Mouse (Mus musculus): Measurements from ENCODE around the gene Greb1.
A peak's percentile ranks its signal among the peaks of the same experiment; 100 is the strongest.

Greb1 gene

GRCm38 (mm10) chr12:16805511-16805910 lies 4.8 kb upstream of the Greb1 start:
- DNase-seq (ENCODE audit: low read depth, low spot score), result peak; percentile 73

DNA sequence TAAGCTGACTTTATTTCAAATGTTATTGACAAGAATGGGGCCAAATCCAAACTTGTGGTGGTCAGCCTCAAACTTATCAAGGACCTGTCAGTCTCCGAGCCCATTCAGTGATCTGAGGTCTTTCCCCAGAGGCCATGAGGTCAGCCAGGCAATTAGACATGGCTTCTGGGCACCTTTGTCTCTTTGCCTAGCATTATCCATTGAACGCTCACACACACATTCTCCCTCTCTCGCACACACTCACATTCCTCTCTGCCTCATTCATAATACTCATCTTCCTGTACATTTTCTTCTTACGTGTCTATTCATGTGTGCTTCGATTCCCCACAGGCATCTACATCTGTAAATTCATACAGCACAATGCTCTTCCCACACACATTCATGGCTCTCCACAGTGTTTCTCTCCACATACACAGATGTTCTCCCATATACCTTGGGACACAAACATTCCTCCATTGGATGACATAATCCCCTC lies 3.3 kb upstream of the Greb1 start:
- DNase-seq (ENCODE audit: low read depth, low spot score), result no peak

DNA sequence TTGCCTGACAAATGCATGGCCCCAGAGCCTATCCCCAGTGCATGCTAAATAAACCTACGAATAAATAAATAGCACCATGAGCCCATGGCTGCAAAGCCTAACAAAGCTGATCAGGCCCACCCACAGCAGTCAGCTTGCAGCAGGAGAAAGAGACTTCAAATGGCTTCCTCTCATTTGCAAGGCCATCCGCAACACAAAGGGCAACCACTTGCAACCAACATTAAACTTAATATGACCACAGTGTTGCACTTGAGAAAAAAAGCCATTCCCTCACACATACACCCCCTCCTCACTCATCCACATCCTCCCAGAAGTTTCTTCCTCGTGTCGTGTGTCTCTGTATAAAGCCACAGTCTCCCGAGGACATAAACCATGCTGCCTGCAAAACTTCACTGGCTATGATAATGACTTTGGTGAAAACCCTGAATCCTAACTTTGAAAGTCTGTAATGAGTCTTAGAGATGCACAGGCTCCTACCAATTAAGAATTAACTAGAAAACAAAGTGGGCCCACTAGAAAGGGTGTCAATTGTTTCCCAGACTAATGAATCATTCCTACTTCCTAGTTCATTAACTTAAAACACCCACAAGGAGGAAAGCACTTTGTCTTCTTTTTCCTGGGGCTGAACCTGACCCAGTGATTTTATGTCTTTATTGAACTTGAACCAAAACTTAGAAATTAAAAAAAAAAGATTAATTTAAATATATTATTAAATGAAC lies 2.7 kb upstream of the Greb1 start:
- DNase-seq (ENCODE audit: low read depth, low spot score), result no peak

GRCm38 (mm10) chr12:16800959-16801315 lies 251 bp upstream of the Greb1 start:
- no peak for DNase-seq (ENCODE audit: low read depth, low spot score)

DNA sequence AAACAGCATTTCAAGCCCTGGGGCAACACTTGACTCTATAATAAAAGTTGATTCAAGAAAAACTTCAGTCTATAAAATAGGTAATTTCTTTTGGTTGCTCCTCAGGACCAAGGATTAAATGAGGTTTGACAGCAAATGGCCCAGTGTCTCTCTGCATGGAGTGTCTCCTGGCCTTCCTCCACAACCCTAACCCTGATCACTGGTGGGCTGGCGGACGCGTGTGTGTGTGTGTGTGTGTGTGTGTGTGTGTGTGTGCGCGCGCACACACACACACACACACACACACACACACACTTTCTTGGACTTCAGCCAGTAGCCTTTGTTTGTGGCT lies 793 bp downstream of the Greb1 start:
- DNase-seq (ENCODE audit: low read depth, low spot score), result no peak

- DNase-seq (ENCODE audit: low read depth, low spot score), result no peak
Observed at GRCm38 (mm10) chr12:16798894-16799293, 1.8 kb downstream of the Greb1 start.

DNA sequence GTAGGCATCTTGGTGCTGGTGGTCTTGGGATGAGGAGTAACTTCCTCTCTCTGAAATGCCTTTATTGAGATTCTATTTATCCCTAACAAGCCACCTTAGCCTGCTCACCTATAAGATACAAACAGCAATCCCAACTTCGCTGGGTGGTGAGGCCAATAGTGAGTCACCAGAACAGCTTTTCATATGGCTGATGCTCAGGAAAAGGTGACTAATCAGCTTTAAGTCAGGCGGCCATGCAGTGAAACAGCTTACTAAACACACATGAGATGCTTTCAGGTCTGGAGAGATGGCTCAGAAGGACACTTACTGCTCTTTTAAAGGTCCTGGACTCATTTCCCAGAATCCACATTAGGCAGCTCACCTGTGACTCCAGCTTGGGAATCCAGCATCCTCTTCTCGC lies 4.9 kb downstream of the Greb1 start:
- DNase-seq (ENCODE audit: low read depth, low spot score), result no peak

- DNase-seq (ENCODE audit: low read depth, low spot score), result no peak
Observed at GRCm38 (mm10) chr12:16793371-16793770, 7.3 kb downstream of the Greb1 start.

- no peak for DNase-seq (ENCODE audit: low read depth, low spot score)
Observed at GRCm38 (mm10) chr12:16790456-16790855, 10.2 kb downstream of the Greb1 start.

DNA sequence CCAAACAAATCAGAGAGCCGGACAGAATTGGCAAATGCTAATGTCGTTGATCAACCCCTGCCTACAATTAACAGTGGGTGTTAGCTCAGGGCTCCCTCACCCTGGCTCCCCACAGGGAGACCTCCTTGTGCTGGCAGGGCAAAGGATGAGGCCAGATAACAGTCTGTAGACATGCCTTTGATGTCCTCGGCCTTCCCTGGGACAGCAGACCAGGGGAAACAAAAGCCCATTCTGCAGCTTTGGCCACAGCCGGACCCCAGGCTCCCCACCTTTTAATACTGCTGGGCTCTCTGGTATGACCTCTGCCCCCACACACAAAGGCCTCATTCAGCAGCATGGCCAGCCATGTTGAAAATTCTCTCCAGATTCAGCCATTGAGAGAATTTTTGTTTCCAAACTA lies 10.9 kb downstream of the Greb1 start:
- DNase-seq (ENCODE audit: low read depth, low spot score), result no peak

GRCm38 (mm10) chr12:16789199-16789598 lies 11.5 kb downstream of the Greb1 start:
- DNase-seq (ENCODE audit: low read depth, low spot score), result no peak

DNA sequence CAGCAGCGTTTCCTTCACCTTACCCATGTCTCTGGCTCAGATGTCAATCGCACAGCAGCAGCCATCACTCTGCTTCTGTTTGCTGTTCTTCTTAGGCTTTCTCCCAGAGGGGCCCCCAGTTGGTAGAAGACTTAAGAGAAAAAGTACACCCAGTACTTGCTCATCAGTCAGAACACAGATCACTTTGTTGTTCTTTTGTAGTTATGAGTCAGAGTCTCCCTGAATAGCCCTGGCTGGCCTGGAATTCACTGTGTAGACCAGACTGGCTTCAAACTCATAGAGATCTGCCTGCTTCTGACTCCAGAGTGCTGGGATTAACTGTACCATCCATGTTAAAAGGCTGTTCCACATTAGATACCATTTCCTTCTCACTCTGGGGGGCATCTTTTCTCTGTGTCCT lies 12.1 kb downstream of the Greb1 start:
- DNase-seq (ENCODE audit: low read depth, low spot score), result no peak

- DNase-seq (ENCODE audit: low read depth, low spot score), result no peak
Observed at GRCm38 (mm10) chr12:16781034-16781746, 19.5 kb downstream of the Greb1 start.

DNA sequence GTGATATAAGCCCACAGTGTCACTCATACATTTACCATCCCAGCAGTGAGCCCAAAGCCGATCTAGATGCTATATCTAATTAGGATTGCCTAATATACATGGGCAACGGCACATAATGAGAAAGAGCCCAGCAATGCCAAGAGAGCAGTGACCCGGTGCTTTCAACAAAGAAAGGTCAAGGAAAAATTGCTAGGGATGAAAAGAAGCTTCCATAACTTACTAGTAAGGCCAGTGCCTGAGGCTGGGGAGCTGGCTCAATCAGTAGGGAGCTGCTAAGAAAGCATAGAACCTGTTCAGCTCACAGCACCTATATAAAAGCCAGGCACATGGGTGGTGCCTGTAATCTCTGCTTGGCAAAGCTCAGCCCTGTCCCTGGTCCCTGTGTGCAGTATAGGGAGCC lies 20.4 kb downstream of the Greb1 start:
- DNase-seq (ENCODE audit: low read depth, low spot score), result no peak

DNA sequence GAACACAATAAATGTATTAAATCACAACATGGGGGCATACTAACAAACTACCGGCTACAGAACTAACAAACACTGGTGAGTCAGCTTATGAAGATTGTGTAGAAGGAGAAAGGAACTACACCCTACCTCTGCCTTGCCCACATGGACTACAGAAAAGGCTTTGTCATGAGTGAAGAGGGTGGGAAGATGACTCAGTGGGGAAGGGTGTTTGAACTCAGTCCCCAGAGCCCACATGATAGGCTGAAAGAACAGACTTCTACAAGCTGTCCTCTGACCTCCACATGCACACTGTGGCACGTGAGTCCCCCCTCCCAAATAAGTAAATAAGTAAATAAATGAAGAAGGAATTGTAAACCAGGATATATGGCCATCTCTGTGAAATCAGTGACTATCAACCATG lies 21.5 kb downstream of the Greb1 start:
- no peak for DNase-seq (ENCODE audit: low read depth, low spot score)

GRCm38 (mm10) chr12:16778523-16778922 lies 22.2 kb downstream of the Greb1 start:
- DNase-seq (ENCODE audit: low read depth, low spot score), result no peak

- no peak for DNase-seq (ENCODE audit: low read depth, low spot score)
Observed at GRCm38 (mm10) chr12:16775351-16775750, 25.3 kb downstream of the Greb1 start.

DNA sequence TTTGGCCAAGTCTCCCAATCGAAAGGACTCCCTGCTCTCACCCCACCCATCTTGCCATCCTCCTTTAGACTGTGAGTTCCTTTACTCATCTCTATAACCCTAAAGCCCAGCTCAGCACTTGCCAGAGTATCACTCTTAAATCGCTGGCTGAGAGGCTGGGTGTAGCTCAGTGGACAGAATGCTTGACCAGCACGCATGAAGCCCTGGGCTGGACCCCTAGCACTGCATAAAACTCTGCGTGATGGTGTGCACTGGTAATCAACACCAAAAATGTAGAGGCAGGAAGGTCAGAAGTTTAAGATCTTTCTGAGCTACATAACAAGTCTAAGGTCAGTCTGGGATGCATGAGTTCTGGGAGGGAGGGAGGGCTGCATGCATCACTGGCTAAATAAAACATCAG lies 26.1 kb downstream of the Greb1 start:
- no peak for DNase-seq (ENCODE audit: low read depth, low spot score)

DNA sequence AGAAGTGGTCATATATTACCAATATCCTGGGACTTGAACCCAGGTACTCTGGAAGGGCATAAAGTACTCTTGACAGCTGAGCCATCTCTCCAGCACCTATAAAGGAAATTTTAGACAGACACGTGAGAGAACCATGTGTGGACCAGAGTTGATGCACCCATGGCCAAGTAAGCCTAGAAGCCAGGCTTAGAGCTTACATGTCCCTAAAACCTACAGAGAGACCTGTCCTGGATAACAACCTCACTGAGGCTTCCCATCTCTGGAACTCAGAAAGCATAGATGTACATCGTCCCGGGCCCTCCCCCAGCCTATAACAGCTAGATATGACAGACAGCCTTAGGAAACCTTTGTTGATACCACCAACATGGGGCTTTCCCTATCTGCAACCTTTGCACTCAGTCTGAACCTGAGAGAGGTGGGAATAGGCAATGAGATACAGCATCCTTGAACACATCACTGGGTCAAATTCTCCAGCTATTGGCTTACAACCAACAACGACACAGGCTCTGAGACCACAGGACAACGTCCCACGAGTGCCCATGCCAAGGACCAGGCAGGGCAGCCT lies 31.0 kb downstream of the Greb1 start:
- no peak for DNase-seq (ENCODE audit: low read depth, low spot score)

DNA sequence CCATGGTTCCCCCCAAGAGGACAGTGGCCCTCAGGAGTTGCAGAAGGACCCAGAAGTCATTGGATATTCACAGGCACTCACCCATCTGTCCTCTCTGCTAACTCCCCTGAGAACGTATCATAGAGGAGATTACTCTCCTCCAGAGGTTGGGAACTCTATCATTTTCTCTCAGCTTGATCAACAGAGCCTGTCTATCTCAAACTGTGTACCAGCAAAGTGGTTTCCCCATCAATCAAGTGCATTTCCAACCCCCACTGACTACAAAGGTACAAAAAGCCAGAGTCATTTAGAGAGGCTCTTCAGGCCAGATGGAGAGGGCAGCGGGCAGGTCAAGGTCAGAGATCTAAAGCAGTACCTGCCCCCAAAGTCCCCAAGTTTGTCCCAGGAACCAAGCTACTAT lies 32.0 kb downstream of the Greb1 start:
- DNase-seq (ENCODE audit: low read depth, low spot score), result no peak

GRCm38 (mm10) chr12:16768251-16768650 lies 32.4 kb downstream of the Greb1 start:
- no peak for DNase-seq (ENCODE audit: low read depth, low spot score)

DNA sequence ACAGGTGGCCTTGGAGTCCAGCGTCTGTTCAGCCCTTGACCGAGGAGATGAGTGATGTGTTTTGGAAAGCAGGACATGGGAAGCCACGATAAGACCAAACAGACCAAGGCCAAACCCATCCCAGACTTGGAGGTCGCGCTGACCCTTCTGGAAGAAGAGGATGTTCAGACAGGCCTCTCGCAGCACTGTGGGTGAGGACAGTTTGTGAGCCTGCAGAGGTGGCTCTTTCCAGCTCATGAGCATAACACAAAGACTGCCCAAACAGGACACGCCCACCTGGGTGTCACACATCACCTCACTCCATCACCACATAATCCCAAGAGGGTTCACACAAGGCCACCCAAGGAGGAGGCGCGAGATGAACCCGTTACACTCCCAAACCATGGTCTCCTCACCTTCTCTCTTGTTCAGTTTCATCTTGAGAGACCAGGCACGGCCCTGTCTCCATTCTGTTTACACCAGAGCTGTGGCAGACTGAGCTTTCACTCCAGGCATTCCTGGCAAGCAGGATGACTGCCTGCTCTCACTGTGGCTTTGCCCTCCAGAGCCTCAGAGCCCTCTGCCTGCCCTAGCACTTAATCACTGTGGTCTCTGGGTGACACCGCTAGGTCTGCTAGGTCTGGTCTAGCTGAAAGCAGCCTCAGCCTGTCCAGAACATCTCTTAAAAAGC lies 35.8 kb downstream of the Greb1 start:
- DNase-seq (ENCODE audit: low read depth, low spot score), result no peak
